Mouse (Mus musculus) limb, embryonic 11.5 days (tissue): ENCODE results near the gene Rpl3. TPM values are rescaled to one million over a fixed set of nuclear protein-coding genes. Genes with fewer than 3 reads are reported as not detected.
A peak's percentile ranks its signal among the peaks of the same experiment; 100 is the strongest.

ENCODE experiments used
- ATAC-seq: fragments of 200-750 bp; cut with Nextera tagmentation; 2 replicates; pipeline ENCODE4 v1.8.0; 2017; ENCODE audit warnings: low read depth; ENCODE audit not compliant: insufficient number of reproducible peaks, low FRiP score, low TSS enrichment
- DNase-seq: peaks from one replicate; pipeline ENCODE4 v3.0.0-alpha.2; 2015; ENCODE audit warnings: low spot score
- H3K27ac ChIP-seq: fragments of 300-500 bp; sonication (generic); replicated peaks from 2 replicates; pipeline ENCODE4 v1.5.1; 2014; ENCODE audit warnings: low read depth, mild to moderate bottlenecking, low read length
- H3K27me3 ChIP-seq: fragments of 300-500 bp; sonication (generic); 2 replicates; pipeline ENCODE4 v1.6.1; 2014; ENCODE audit warnings: mild to moderate bottlenecking, low read length, mixed read lengths; ENCODE audit not compliant: control insufficient read depth, insufficient read depth
- H3K36me3 ChIP-seq: fragments of 300-500 bp; sonication (generic); 2 replicates; pipeline ENCODE4 v1.6.1; 2014; ENCODE audit warnings: mild to moderate bottlenecking, low read length, moderate library complexity, mixed read lengths; ENCODE audit not compliant: control insufficient read depth, insufficient read depth
- H3K4me1 ChIP-seq: fragments of 300-500 bp; sonication (generic); 2 replicates; pipeline ENCODE4 v1.6.1; 2014; ENCODE audit warnings: low read length, mixed read lengths; ENCODE audit not compliant: control insufficient read depth, insufficient read depth
- H3K4me2 ChIP-seq: fragments of 300-500 bp; sonication (generic); 2 replicates; pipeline ENCODE4 v1.6.1; 2014; ENCODE audit warnings: low read depth, mild to moderate bottlenecking, moderate library complexity; ENCODE audit not compliant: severe bottlenecking
- H3K4me3 ChIP-seq: fragments of 300-500 bp; sonication (generic); 2 replicates; pipeline ENCODE4 v1.5.1; 2014; ENCODE audit warnings: low read depth, low read length
- H3K9ac ChIP-seq: fragments of 300-500 bp; sonication (generic); 2 replicates; pipeline ENCODE4 v1.6.1; 2014; ENCODE audit warnings: mild to moderate bottlenecking, low read length
- H3K9me3 ChIP-seq: fragments of 300-500 bp; sonication (generic); 2 replicates; pipeline ENCODE4 v1.6.1; 2016; ENCODE audit warnings: low read length; ENCODE audit not compliant: control insufficient read depth
- WGBS: fragments of 180-500 bp; shearing (Covaris S2); extraction: QIAGEN DNeasy Blood & Tissue Kit; methylation state at CpG from one replicate; pipeline ENCODE4 v1.1.7; 2014; 5-methylcytosine and 5-hydroxymethylcytosine counted together
- polyA plus RNA-seq: library from polyadenylated mRNA; unstranded; fragments of >200 nt; fragmentation: Nextera tagmentation; extraction: Ambion mirVana; gene quantifications from 2 replicates; pipeline ENCODE4 v1.2.1, GENCODE M21; 2014

Gene Rpl3
- polyA plus RNA-seq, 1 experiment from 2014 or later = 1,338 TPM

- no peak overlapping the region for H3K27ac ChIP-seq
- H3K9me3 ChIP-seq = no peaks in the 10 kb centered on the region
- WGBS = 14% methylated on average over 7 of the region's 7 CpGs
- peaks cover 15% of the 10 kb centered on the region for H3K4me1 ChIP-seq
- ATAC-seq (no peak), DNase-seq (no peak)
- H3K27me3 ChIP-seq = peaks cover 45% of the 10 kb centered on the region
- no peak overlapping the region for H3K9ac ChIP-seq
- H3K4me2 ChIP-seq = 0 out of 2 replicates have a peak overlapping the region, but pooled peaks have one; percentile 98
- no peaks in the 10 kb centered on the region for H3K36me3 ChIP-seq
- H3K4me3 ChIP-seq = peak overlapping the region; percentile 53; the same call in 1 of the 2 replicates
Measured at GRCm38 (mm10) chr15:80092041-80092441, 373 bp upstream of the Rpl3 start.

GRCm38 (mm10) chr15:80090741-80091120, 937 bp downstream of the Rpl3 start:
- DNase-seq (peak; percentile 52), ATAC-seq (no peak)
- Histone ChIP-seq H3K36me3 (no peaks in the 10 kb centered on the region), H3K4me3 (peak overlapping the region; percentile 53), H3K4me2 (peak overlapping the region; percentile 98), H3K9ac (peak overlapping the region; percentile 27; the same call in 1 of the 2 replicates), H3K27me3 (peaks cover 41% of the 10 kb centered on the region), H3K27ac (no peak overlapping the region), H3K9me3 (no peaks in the 10 kb centered on the region), H3K4me1 (peaks cover 12% of the 10 kb centered on the region)
- whole genome bisulfite sequencing = 2% methylated on average over 17 of the region's 17 CpGs

GRCm38 (mm10) chr15:80090155-80090554, 1.5 kb downstream of the Rpl3 start:
- H3K4me3 ChIP-seq = no peak overlapping the region
- H3K9ac ChIP-seq = no peak overlapping the region
- peaks cover 41% of the 10 kb centered on the region for H3K27me3 ChIP-seq
- DNase-seq = no peak
- H3K36me3 ChIP-seq = no peaks in the 10 kb centered on the region
- peaks cover 12% of the 10 kb centered on the region for H3K4me1 ChIP-seq
- peak overlapping the region; percentile 98; the same call in 1 of the 2 replicates for H3K4me2 ChIP-seq
- 69% methylated on average over 11 of the region's 11 CpGs for WGBS
- no peaks in the 10 kb centered on the region for H3K9me3 ChIP-seq
- no peak for ATAC-seq
- no peak overlapping the region for H3K27ac ChIP-seq

GRCm38 (mm10) chr15:80088637-80089036, 3.0 kb downstream of the Rpl3 start:
- peaks cover 12% of the 10 kb centered on the region for H3K4me1 ChIP-seq
- no peak overlapping the region for H3K4me3 ChIP-seq
- 30% methylated on average over 4 of the region's 4 CpGs for WGBS
- H3K36me3 ChIP-seq = no peaks in the 10 kb centered on the region
- DNase-seq (peak; percentile 94), ATAC-seq (no peak)
- no peak overlapping the region for H3K9ac ChIP-seq
- no peaks in the 10 kb centered on the region for H3K9me3 ChIP-seq
- no peak overlapping the region for H3K4me2 ChIP-seq
- peaks cover 41% of the 10 kb centered on the region for H3K27me3 ChIP-seq
- no peak overlapping the region for H3K27ac ChIP-seq

GRCm38 (mm10) chr15:80087406-80088012, 4.2 kb downstream of the Rpl3 start:
- H3K27me3 ChIP-seq = peaks cover 32% of the 10 kb centered on the region
- H3K4me3 ChIP-seq = no peak overlapping the region
- no peak for ATAC-seq
- no peak overlapping the region for H3K4me2 ChIP-seq
- H3K4me1 ChIP-seq = peaks cover 12% of the 10 kb centered on the region
- DNase-seq = no peak
- no peak overlapping the region for H3K9ac ChIP-seq
- H3K36me3 ChIP-seq = no peaks in the 10 kb centered on the region
- H3K27ac ChIP-seq = no peak overlapping the region
- 83% methylated on average over 9 of the region's 9 CpGs for WGBS
- H3K9me3 ChIP-seq = no peaks in the 10 kb centered on the region

GRCm38 (mm10) chr15:80083740-80084139, 7.9 kb downstream of the Rpl3 start:
- H3K4me2 ChIP-seq = peak overlapping the region; percentile 81
- WGBS = 1% methylated on average over 12 of the region's 12 CpGs
- H3K4me3 ChIP-seq = peak overlapping the region; percentile 87
- peak overlapping the region; percentile 70 for H3K9ac ChIP-seq
- no peaks in the 10 kb centered on the region for H3K27me3 ChIP-seq
- H3K9me3 ChIP-seq = no peaks in the 10 kb centered on the region
- peak overlapping the region; percentile 88 for H3K27ac ChIP-seq
- no peak for ATAC-seq
- peaks cover 16% of the 10 kb centered on the region for H3K4me1 ChIP-seq
- no peak for DNase-seq
- H3K36me3 ChIP-seq = peaks cover 23% of the 10 kb centered on the region

- ATAC-seq (peak; percentile 91), DNase-seq (peak; percentile 99)
- H3K27me3 ChIP-seq = no peaks in the 10 kb centered on the region
- H3K9ac ChIP-seq = peak overlapping the region; percentile 97
- peak overlapping the region; percentile 88 for H3K27ac ChIP-seq
- peaks cover 16% of the 10 kb centered on the region for H3K4me1 ChIP-seq
- no peaks in the 10 kb centered on the region for H3K9me3 ChIP-seq
- H3K36me3 ChIP-seq = peaks cover 25% of the 10 kb centered on the region
- peak overlapping the region; percentile 87 for H3K4me3 ChIP-seq
- WGBS = under 1% methylated on average over 30 of the region's 30 CpGs
- H3K4me2 ChIP-seq = peak overlapping the region; percentile 81
Measured at GRCm38 (mm10) chr15:80083276-80083731, 8.4 kb downstream of the Rpl3 start.

- H3K4me1 ChIP-seq = peaks cover 16% of the 10 kb centered on the region
- H3K9ac ChIP-seq = peak overlapping the region; percentile 97
- ATAC-seq (no peak), DNase-seq (no peak)
- no peaks in the 10 kb centered on the region for H3K9me3 ChIP-seq
- peak overlapping the region; percentile 87 for H3K4me3 ChIP-seq
- H3K4me2 ChIP-seq = peak overlapping the region; percentile 81
- no peaks in the 10 kb centered on the region for H3K27me3 ChIP-seq
- peaks cover 29% of the 10 kb centered on the region for H3K36me3 ChIP-seq
- peak overlapping the region; percentile 88 for H3K27ac ChIP-seq
- under 1% methylated on average over 21 of the region's 21 CpGs for WGBS
Measured at GRCm38 (mm10) chr15:80082661-80083275, 8.9 kb downstream of the Rpl3 start.
